Mouse (Mus musculus): ENCODE data around the gene Slc27a4.

Slc27a4 gene

GRCm38 (mm10) chr2:29819363-29819762 is 16.9 kb downstream of the Slc27a4 start:
- in situ Hi-C loops (cut with MboI; ENCODE audit: unreplicated experiment in 2 of 2) = loop anchor here (5.0 kb wide), 3 partner anchors 38 to 158 kb away; no protein-coding TSS in a partner anchor

GRCm38 (mm10) chr2:29820025-29820817 is 17.8 kb downstream of the Slc27a4 start, which contains the start of gene Urm1:
Gene Urm1 (plus strand): TSS chr2:29820075.
- in situ Hi-C loops (cut with MboI; ENCODE audit: unreplicated experiment in 2 of 2) = no loop called here

GRCm38 (mm10) chr2:29826318-29826925 is 24.0 kb downstream of the Slc27a4 start:
- in situ Hi-C loops (cut with MboI; ENCODE audit: unreplicated experiment in 2 of 2) = no loop called here

- in situ Hi-C loops (cut with MboI; ENCODE audit: unreplicated experiment in 2 of 2) = no loop called here
Measured at GRCm38 (mm10) chr2:29826926-29827708, 24.7 kb downstream of the Slc27a4 start.

- in situ Hi-C loops (cut with MboI; ENCODE audit: unreplicated experiment in 2 of 2) = no loop called here
Measured at GRCm38 (mm10) chr2:29827709-29828024, 25.2 kb downstream of the Slc27a4 start.

- in situ Hi-C loops (cut with MboI; ENCODE audit: unreplicated experiment in 2 of 2) = no loop called here
Measured at GRCm38 (mm10) chr2:29831106-29831505, 28.7 kb downstream of the Slc27a4 start.

- in situ Hi-C loops (cut with MboI; ENCODE audit: unreplicated experiment in 2 of 2) = no loop called here
Measured at GRCm38 (mm10) chr2:29833796-29834195, 31.4 kb downstream of the Slc27a4 start.

- in situ Hi-C loops (cut with MboI; ENCODE audit: unreplicated experiment in 2 of 2) = no loop called here
Measured at GRCm38 (mm10) chr2:29835391-29835899, 33.0 kb downstream of the Slc27a4 start.

- in situ Hi-C loops (cut with MboI; ENCODE audit: unreplicated experiment in 2 of 2) = no loop called here
Measured at GRCm38 (mm10) chr2:29839460-29839859, 37.0 kb downstream of the Slc27a4 start.

GRCm38 (mm10) chr2:29843231-29844105 is 41.0 kb downstream of the Slc27a4 start:
- in situ Hi-C loops (cut with MboI; ENCODE audit: unreplicated experiment in 2 of 2) = no loop called here

GRCm38 (mm10) chr2:29844115-29844514 is 41.7 kb downstream of the Slc27a4 start:
- in situ Hi-C loops (cut with MboI; ENCODE audit: unreplicated experiment in 2 of 2) = no loop called here

GRCm38 (mm10) chr2:29844661-29845060 is 42.2 kb downstream of the Slc27a4 start:
- in situ Hi-C loops (cut with MboI; ENCODE audit: unreplicated experiment in 2 of 2) = no loop called here

- in situ Hi-C loops (cut with MboI; ENCODE audit: unreplicated experiment in 2 of 2) = no loop called here
Measured at GRCm38 (mm10) chr2:29845636-29846035, 43.2 kb downstream of the Slc27a4 start.

- in situ Hi-C loops (cut with MboI; ENCODE audit: unreplicated experiment in 2 of 2) = no loop called here
Measured at GRCm38 (mm10) chr2:29846061-29846853, 43.8 kb downstream of the Slc27a4 start.

GRCm38 (mm10) chr2:29846911-29847310 is 44.5 kb downstream of the Slc27a4 start:
- in situ Hi-C loops (cut with MboI; ENCODE audit: unreplicated experiment in 2 of 2) = no loop called here

GRCm38 (mm10) chr2:29849041-29849440 is 46.6 kb downstream of the Slc27a4 start:
- in situ Hi-C loops (cut with MboI; ENCODE audit: unreplicated experiment in 2 of 2) = no loop called here

GRCm38 (mm10) chr2:29849841-29850480 is 47.5 kb downstream of the Slc27a4 start:
- in situ Hi-C loops (cut with MboI; ENCODE audit: unreplicated experiment in 2 of 2) = no loop called here

GRCm38 (mm10) chr2:29852957-29853485 is 50.6 kb downstream of the Slc27a4 start:
- in situ Hi-C loops (cut with MboI; ENCODE audit: unreplicated experiment in 2 of 2) = no loop called here

GRCm38 (mm10) chr2:29853736-29854135 is 51.3 kb downstream of the Slc27a4 start:
- in situ Hi-C loops (cut with MboI; ENCODE audit: unreplicated experiment in 2 of 2) = no loop called here

Measured in v-Abl transformed pro-B cells (cell line).